Mouse (Mus musculus) embryonic fibroblast, embryonic 13.5 days (primary cell): ENCODE results near the gene Larp1.

Experiments
- CTCF ChIP-seq: IDR thresholded peaks from 2 replicates; pipeline ENCODE4 v1.5.1; 2011; ENCODE audit warnings: mild to moderate bottlenecking, control low read depth, low read length, moderate library complexity, borderline replicate concordance; ENCODE audit not compliant: insufficient read depth
- POLR2A ChIP-seq: IDR thresholded peaks from 2 replicates; pipeline ENCODE4 v1.6.1; 2011; ENCODE audit warnings: low read depth, mild to moderate bottlenecking, control low read depth, low read length, moderate library complexity

GRCm38 (mm10) chr11:58093021-58093528 is 84.2 kb downstream of the Larp1 start, which contains the start of gene Gm12248:
- no peak for TF ChIP-seq CTCF
- TF ChIP-seq POLR2A = 0 out of 2 replicates have a peak, but pooled peaks have one; percentile 32
